Mouse (Mus musculus) erythroblast, embryonic 14.5 days (primary cell): ENCODE measurements at regions not wholly inside any gene's neighbourhood (a gene's known extent, or its start where the extent isn't known, plus 50 kb on each side); places are given as distances from the start of the nearest gene placed in this dataset.

Experiments
- H3K27me3 ChIP-seq: 2 replicates; pipeline ENCODE4 v1.6.1; 2012; ENCODE audit warnings: inconsistent platforms; ENCODE audit not compliant: control insufficient read depth
- H3K36me3 ChIP-seq: 2 replicates; pipeline ENCODE4 v1.6.1; 2012; ENCODE audit warnings: mild to moderate bottlenecking, inconsistent platforms; ENCODE audit not compliant: control insufficient read depth
- H3K4me1 ChIP-seq: 2 replicates; pipeline ENCODE4 v1.6.1; 2012; ENCODE audit warnings: inconsistent platforms; ENCODE audit not compliant: control insufficient read depth
- H3K4me3 ChIP-seq: replicated peaks from 2 replicates; pipeline ENCODE3; 2012; ENCODE audit warnings: moderate library complexity, mild to moderate bottlenecking, inconsistent platforms
- H3K9me3 ChIP-seq: 2 replicates; pipeline ENCODE4 v1.6.1; 2012; ENCODE audit warnings: low read length, inconsistent platforms, mixed read lengths; ENCODE audit not compliant: control insufficient read depth
- GATA1 ChIP-seq: IDR thresholded peaks from 2 replicates; pipeline ENCODE4 v1.6.1; 2012; ENCODE audit warnings: low read length, inconsistent platforms, mixed read lengths
- TAL1 ChIP-seq: IDR thresholded peaks from 3 replicates; pipeline ENCODE4 v1.6.1; 2012; ENCODE audit warnings: low read length, inconsistent platforms, mixed read lengths

DNA sequence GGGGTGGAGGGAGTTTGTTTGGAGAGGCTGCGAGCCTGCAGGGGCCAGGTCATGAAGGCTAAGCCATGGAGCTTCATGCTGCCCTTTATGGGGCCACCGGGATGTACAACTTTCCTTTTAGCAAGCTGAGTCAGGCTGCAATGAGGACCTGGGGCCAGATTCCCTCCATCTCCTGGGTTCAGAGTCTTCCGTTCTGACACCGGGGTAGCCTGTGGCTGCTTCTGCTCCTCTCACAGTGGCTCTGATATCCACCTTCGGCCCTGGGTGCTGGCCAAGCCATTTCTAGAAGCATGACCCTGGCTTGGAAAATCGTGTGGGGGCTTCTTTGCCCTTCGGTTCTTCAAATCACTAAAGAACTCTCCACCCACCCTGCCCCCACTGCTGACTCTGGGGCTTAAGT is 115.4 kb upstream of the Sdk1 start:
- H3K4me3 ChIP-seq, result no peak overlapping the region
- no peaks in the 10 kb centered on the region for H3K36me3 ChIP-seq
- H3K27me3 ChIP-seq, result no peaks in the 10 kb centered on the region
- TF ChIP-seq GATA1 (no peak), TAL1 (no peak)
- H3K4me1 ChIP-seq, result no peaks in the 10 kb centered on the region
- peaks cover 7% of the 10 kb centered on the region for H3K9me3 ChIP-seq

DNA sequence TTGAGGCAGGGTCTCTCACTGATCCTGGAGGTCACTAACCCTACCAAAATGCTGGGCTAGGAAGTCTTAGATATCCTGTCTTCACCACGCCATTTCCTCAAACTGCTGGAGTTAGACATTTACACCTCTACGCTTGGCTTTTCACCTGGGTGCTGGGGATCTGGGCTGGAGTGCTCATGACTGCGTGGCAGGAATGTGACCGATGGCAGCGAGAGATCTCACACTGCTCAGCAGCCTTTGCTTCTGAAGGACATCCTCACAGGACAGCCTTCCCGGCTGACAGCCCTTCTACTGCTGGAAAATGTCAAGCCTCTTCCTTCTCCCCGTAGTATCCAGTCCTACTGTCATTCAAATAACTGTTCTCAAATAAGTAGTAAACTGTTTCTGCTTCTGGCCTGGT is 114.8 kb upstream of the Sdk1 start:
- Histone ChIP-seq H3K9me3 (peaks cover 7% of the 10 kb centered on the region), H3K4me1 (no peaks in the 10 kb centered on the region), H3K4me3 (no peak overlapping the region), H3K36me3 (no peaks in the 10 kb centered on the region), H3K27me3 (no peaks in the 10 kb centered on the region)
- TF ChIP-seq TAL1, result no peak
- TF ChIP-seq GATA1, result no peak

DNA sequence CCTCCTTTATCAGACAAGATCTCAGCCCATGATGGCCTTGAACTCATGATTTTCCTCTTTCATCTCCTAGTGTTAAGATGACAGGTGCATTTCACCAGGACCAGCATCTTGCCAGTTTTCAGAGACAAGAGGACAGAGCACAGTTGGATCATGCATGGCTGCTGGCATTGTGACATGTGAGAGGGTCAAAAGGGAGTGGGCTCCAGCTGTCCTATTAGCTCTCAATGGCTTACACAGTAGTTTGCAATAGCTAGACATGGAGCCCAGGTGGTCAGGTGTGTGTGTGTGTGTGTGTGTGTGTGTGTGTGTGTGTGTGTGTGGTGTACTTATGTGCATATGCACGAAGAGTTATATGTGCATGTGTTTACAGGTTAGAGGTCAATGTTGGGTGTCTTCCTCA is 110.3 kb upstream of the Sdk1 start:
- H3K27me3 ChIP-seq, result no peaks in the 10 kb centered on the region
- no peak overlapping the region for H3K4me3 ChIP-seq
- peaks cover 14% of the 10 kb centered on the region for H3K9me3 ChIP-seq
- no peaks in the 10 kb centered on the region for H3K4me1 ChIP-seq
- H3K36me3 ChIP-seq, result no peaks in the 10 kb centered on the region
- TF ChIP-seq TAL1, result no peak
- TF ChIP-seq GATA1, result no peak

DNA sequence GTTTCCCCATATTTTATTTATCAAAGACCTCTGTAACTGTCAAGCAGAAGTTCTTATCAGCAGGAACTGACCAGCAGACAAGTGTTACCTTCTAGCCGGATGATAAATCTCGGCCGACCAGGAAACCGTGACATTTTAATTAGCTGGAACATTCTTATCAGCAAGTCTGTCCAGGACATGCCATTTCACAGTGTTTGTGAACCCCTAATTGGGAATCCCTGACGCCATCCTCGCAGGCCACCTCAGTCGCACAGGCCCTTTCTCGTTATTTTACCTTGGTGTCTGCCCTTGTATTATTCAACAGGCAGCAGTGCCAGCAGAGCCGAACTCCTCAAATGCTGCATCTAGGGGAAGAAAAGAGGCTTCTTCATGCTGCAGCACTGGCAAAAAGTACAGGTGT is 109.4 kb upstream of the Sdk1 start:
- TF ChIP-seq GATA1 (no peak), TAL1 (no peak)
- Histone ChIP-seq H3K36me3 (no peaks in the 10 kb centered on the region), H3K4me3 (no peak overlapping the region), H3K27me3 (no peaks in the 10 kb centered on the region), H3K9me3 (peaks cover 14% of the 10 kb centered on the region), H3K4me1 (no peaks in the 10 kb centered on the region)

DNA sequence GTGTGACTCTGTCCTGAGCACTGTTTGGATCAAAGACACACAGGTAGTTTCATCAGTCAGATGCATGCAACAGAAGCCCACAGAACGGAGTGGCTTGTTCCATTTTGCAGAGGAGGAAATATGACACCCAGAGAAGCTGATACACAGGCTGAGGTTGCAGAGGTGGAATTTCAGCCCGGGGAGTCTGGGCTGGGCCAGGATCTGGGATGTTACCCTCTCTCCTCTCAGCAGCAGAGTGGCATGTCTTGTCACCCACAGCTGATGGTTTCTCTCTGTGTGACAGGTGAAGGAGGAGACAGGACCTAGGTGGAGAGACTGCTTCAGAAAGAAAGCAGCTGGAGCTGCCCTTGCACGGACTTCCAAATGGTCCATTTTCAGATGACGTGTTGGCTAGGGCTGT is 105.1 kb upstream of the Sdk1 start:
- Histone ChIP-seq H3K27me3 (no peaks in the 10 kb centered on the region), H3K4me1 (no peaks in the 10 kb centered on the region), H3K36me3 (no peaks in the 10 kb centered on the region), H3K4me3 (no peak overlapping the region), H3K9me3 (peaks cover 13% of the 10 kb centered on the region)
- TF ChIP-seq TAL1, result no peak
- no peak for TF ChIP-seq GATA1

DNA sequence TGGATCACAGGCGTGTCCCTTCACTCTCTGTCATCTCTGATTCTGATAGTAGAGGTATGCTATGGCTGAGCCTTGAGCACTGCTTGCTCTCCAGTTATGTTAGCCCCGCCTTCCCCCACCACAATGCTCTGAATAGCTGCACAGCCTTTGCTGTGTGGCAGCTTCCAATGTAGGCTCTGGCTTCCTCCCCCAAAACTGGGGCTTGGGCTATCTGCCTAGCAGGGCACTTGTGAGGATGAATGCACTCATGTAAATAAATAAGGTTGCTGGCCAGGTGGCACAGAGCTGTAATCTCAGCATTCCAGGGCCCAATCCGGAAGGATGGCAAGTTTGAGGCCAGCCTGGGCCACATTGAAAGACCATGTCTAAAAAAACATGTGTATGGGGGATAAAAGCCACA is 103.6 kb upstream of the Sdk1 start:
- TF ChIP-seq TAL1 (no peak), GATA1 (no peak)
- Histone ChIP-seq H3K27me3 (no peaks in the 10 kb centered on the region), H3K36me3 (no peaks in the 10 kb centered on the region), H3K4me3 (no peak overlapping the region), H3K4me1 (no peaks in the 10 kb centered on the region), H3K9me3 (peaks cover 15% of the 10 kb centered on the region)

DNA sequence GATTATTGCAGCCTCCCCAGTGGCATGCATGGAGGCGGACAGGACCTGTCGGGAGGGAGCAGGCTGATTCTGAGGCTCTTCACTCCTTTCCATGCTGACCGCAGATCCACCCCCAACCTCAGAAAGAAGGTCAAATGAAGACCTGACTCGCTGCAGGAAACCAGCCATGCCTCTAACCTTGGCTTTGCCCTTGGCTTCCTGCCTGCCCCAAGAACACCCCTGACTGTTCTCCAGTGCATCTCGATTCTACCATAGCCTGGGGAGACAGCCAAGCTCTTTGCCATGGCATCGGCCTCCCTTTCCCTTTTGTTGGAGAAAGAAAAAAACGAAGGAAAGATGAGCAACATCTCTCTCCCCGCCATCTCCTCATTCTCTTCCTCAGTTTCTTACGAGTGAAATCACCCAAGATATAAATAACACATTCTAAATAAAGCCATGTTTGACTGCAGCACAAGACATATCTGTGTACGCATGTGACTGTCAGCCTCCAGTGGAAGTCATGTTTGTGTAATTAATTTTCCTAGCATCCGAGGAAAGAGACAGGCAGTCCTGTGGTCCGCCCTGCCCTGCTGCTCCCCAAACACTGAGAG is 102.4 kb upstream of the Sdk1 start:
- Histone ChIP-seq H3K36me3 (no peaks in the 10 kb centered on the region), H3K4me1 (no peaks in the 10 kb centered on the region), H3K27me3 (no peaks in the 10 kb centered on the region), H3K9me3 (peaks cover 15% of the 10 kb centered on the region), H3K4me3 (no peak overlapping the region)
- TF ChIP-seq TAL1, result no peak
- TF ChIP-seq GATA1, result no peak

DNA sequence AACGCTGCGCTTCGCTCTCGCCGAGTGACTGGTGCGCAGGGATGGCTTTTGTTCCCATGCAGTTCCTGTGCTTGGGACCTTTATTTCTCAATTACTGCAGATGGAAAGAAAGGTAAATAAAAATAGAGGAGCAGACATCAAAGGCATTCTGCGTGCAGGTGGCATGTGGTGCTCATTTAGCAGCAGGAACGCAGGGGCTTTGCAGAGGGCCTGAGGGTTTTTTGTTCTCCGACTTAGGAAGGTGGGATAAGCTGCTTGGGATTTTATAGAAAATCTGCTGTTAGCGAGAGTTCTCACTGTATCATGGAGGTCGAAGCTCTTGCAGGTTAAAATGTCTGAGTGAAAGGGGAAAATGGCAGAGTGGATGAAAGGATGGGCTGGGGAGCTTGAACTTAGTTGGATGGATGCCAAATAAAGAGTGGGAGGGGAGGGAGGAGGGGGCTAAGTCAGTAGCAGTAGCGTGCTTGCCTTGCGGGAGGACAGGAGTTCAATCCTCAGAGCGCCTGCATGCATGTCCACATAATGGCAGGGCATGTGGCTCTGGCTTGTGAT is 101.9 kb upstream of the Sdk1 start:
- no peaks in the 10 kb centered on the region for H3K36me3 ChIP-seq
- no peaks in the 10 kb centered on the region for H3K27me3 ChIP-seq
- no peak for TF ChIP-seq TAL1
- no peak for TF ChIP-seq GATA1
- H3K4me3 ChIP-seq, result no peak overlapping the region
- H3K9me3 ChIP-seq, result peaks cover 15% of the 10 kb centered on the region
- H3K4me1 ChIP-seq, result no peaks in the 10 kb centered on the region

DNA sequence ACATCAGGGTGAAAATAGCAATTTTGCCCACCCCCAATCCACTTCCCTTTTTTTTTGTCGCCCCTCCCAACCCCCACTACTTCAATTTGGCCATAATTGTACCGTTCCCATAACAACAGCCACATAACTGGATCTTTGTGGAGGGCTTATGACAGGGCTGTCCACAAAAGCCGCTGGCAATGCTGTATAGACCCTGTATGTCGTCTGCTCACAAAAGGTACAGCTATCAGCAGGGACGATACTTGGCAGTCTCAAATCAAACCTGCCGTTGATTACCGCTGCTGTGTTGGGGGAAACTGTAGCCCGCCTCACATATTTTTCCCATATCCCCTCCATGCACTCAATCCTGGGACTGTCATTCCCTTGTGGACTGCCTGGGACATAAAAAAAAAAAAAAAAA is 80.9 kb upstream of the Sdk1 start:
- TF ChIP-seq GATA1 (no peak), TAL1 (no peak)
- H3K4me3 ChIP-seq, result no peak overlapping the region
- H3K36me3 ChIP-seq, result no peaks in the 10 kb centered on the region
- peaks cover 28% of the 10 kb centered on the region for H3K9me3 ChIP-seq
- no peaks in the 10 kb centered on the region for H3K4me1 ChIP-seq
- no peaks in the 10 kb centered on the region for H3K27me3 ChIP-seq

DNA sequence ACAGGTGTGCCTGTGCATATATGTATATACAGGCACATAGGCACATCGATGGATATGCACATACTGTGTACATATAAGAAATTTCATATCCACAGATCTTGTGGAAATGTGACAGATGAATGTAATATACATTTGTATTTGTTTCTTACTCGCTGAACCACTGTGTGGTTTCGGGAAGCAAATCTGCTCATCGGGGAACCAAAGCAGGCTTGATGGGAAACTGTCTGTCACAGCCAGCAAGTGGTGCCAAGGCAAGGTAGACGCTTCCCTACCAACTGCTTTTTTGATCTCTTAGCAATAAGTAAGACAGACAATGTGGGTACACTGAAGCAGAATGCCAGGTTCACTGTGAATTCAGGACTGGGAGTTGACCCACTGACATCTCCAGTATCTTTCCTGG is 80.3 kb upstream of the Sdk1 start:
- no peaks in the 10 kb centered on the region for H3K27me3 ChIP-seq
- H3K4me1 ChIP-seq, result no peaks in the 10 kb centered on the region
- H3K4me3 ChIP-seq, result no peak overlapping the region
- peaks cover 29% of the 10 kb centered on the region for H3K9me3 ChIP-seq
- H3K36me3 ChIP-seq, result no peaks in the 10 kb centered on the region
- no peak for TF ChIP-seq TAL1
